Mouse (Mus musculus) heart, adult 2 months (tissue): ENCODE measurements around the gene Mybph. TPM values are rescaled to one million over a fixed set of nuclear protein-coding genes. Genes with fewer than 3 reads are reported as not detected.

Experiments used
- DNase-seq, 2 experiments: peaks; one replicate each; pipeline ENCODE4 v3.0.0; 2021
- H3K27ac ChIP-seq: fragments of 200-600 bp; 2 replicates; pipeline ENCODE4 v1.8.1; 2022
- H3K27me3 ChIP-seq: fragments of 200-500 bp; 2 replicates; pipeline ENCODE4 v1.6.1; 2012; ENCODE audit warnings: mild to moderate bottlenecking, low read length, inconsistent platforms, mixed read lengths; ENCODE audit not compliant: control insufficient read depth, insufficient read depth
- H3K36me3 ChIP-seq: fragments of 200-500 bp; 2 replicates; pipeline ENCODE4 v1.6.1; 2012; ENCODE audit warnings: low read length, inconsistent platforms; ENCODE audit not compliant: control insufficient read depth, insufficient read depth
- H3K4me1 ChIP-seq: fragments of 200-500 bp; 2 replicates; pipeline ENCODE4 v1.6.1; 2011; ENCODE audit warnings: low read length; ENCODE audit not compliant: control insufficient read depth, insufficient read depth
- H3K4me3 ChIP-seq: fragments of 200-600 bp; 2 replicates; pipeline ENCODE4 v1.8.1; 2022
- H3K79me2 ChIP-seq: fragments of 200-500 bp; replicated peaks from 2 replicates; pipeline ENCODE4 v1.6.1; 2012; ENCODE audit warnings: mild to moderate bottlenecking, inconsistent platforms, low read length, moderate library complexity, mixed read lengths; ENCODE audit not compliant: control insufficient read depth, insufficient read depth
- H3K9ac ChIP-seq: fragments of 200-500 bp; 2 replicates; pipeline ENCODE4 v1.6.1; 2012; ENCODE audit warnings: low read depth, mild to moderate bottlenecking, control low read depth, inconsistent platforms, low read length, mixed read lengths
- CTCF ChIP-seq: fragments of 200-600 bp; IDR thresholded peaks from 2 replicates; pipeline ENCODE4 v1.8.1; 2022; ENCODE audit warnings: antibody characterized with exemption, mild to moderate bottlenecking, moderate library complexity
- EP300 ChIP-seq: fragments of 200-500 bp; IDR thresholded peaks from 2 replicates; pipeline ENCODE4 v1.6.1; 2011; ENCODE audit warnings: low read depth, low read length, control low read depth; ENCODE audit not compliant: insufficient read depth
- POLR2A ChIP-seq: fragments of 200-500 bp; IDR thresholded peaks from 2 replicates; pipeline ENCODE4 v1.6.1; 2011; ENCODE audit warnings: mild to moderate bottlenecking, low read depth, low read length, control low read depth; ENCODE audit not compliant: insufficient read depth
- WGBS: fragments of 180-500 bp; shearing (Covaris S2); methylation state at CpG from one replicate; pipeline ENCODE4 v1.1.7; 2018; 5-methylcytosine and 5-hydroxymethylcytosine counted together
- intact Hi-C: fragments of 180-260 bp; cut with DNase I; formaldehyde crosslinking; loops from one replicate; pipeline ENCODE4 v1.15.1; 2025
- polyA plus RNA-seq: library from polyadenylated mRNA; depleted of rRNA; stranded (reverse); fragments of >200 nt; gene quantifications from 2 replicates; pipeline ENCODE4 v1.2.3, GENCODE M21; 2012
- total RNA-seq, 2 experiments: library from RNA; stranded (reverse); gene quantifications; 2 replicates each; pipeline ENCODE4 v1.2.3; 2021

The Mybph gene
- total and polyA plus RNA-seq, 3 experiments, result 0.16 TPM; not detected in 2

GRCm38 (mm10) chr1:134222122-134223055 is 29.1 kb downstream of the Mybph start:
- no peak overlapping the region for H3K9ac ChIP-seq

GRCm38 (mm10) chr1:134224649-134225227 is 31.5 kb downstream of the Mybph start:
- 82% methylated on average over 12 of the region's 12 CpGs for WGBS
- intact Hi-C loops, result no loop called here
- H3K79me2 ChIP-seq, result no peaks in the 10 kb centered on the region

More at GRCm38 (mm10) chr1:134222122-134223055, 29.1 kb downstream of the Mybph start:
- H3K27ac ChIP-seq, result peak overlapping the region; percentile 77
- no peak overlapping the region for H3K4me3 ChIP-seq
- intact Hi-C loops, result no loop called here
- no peaks in the 10 kb centered on the region for H3K36me3 ChIP-seq
- H3K27me3 ChIP-seq, result no peaks in the 10 kb centered on the region
- H3K79me2 ChIP-seq, result no peaks in the 10 kb centered on the region
- DNase-seq, result peak; percentile 73 to 82
- TF ChIP-seq POLR2A (no peak), EP300 (no peak), CTCF (no peak)
- peaks cover 8% of the 10 kb centered on the region for H3K4me1 ChIP-seq
- 18% methylated on average over 8 of the region's 8 CpGs for WGBS

GRCm38 (mm10) chr1:134225375-134225774 is 32.1 kb downstream of the Mybph start:
- no peak for DNase-seq
- no peaks in the 10 kb centered on the region for H3K36me3 ChIP-seq
- H3K4me3 ChIP-seq, result no peak overlapping the region
- H3K79me2 ChIP-seq, result no peaks in the 10 kb centered on the region
- no peak overlapping the region for H3K27ac ChIP-seq
- peaks cover 8% of the 10 kb centered on the region for H3K4me1 ChIP-seq
- no peak overlapping the region for H3K9ac ChIP-seq
- intact Hi-C loops, result no loop called here
- WGBS, result 94% methylated on average over 5 of the region's 5 CpGs
- TF ChIP-seq POLR2A (no peak), CTCF (no peak), EP300 (no peak)
- no peaks in the 10 kb centered on the region for H3K27me3 ChIP-seq

More at GRCm38 (mm10) chr1:134224649-134225227, 31.5 kb downstream of the Mybph start:
- peaks cover 8% of the 10 kb centered on the region for H3K4me1 ChIP-seq
- H3K36me3 ChIP-seq, result no peaks in the 10 kb centered on the region
- no peak overlapping the region for H3K9ac ChIP-seq
- TF ChIP-seq CTCF (no peak), EP300 (no peak), POLR2A (no peak)
- no peak overlapping the region for H3K4me3 ChIP-seq
- DNase-seq, result no peak
- H3K27ac ChIP-seq, result no peak overlapping the region
- H3K27me3 ChIP-seq, result no peaks in the 10 kb centered on the region

GRCm38 (mm10) chr1:134226739-134227138 is 33.5 kb downstream of the Mybph start:
- WGBS, result 71% methylated on average over 8 of the region's 8 CpGs
- no peaks in the 10 kb centered on the region for H3K79me2 ChIP-seq

GRCm38 (mm10) chr1:134229806-134230575 is 36.7 kb downstream of the Mybph start:
- Histone ChIP-seq H3K4me1 (peaks cover 8% of the 10 kb centered on the region), H3K4me3 (no peak overlapping the region), H3K27me3 (no peaks in the 10 kb centered on the region; the same call in 1 of the 2 replicates), H3K36me3 (no peaks in the 10 kb centered on the region), H3K9ac (no peak overlapping the region), H3K27ac (peak overlapping the region; percentile 38), H3K79me2 (no peaks in the 10 kb centered on the region)
- 57% methylated on average over 5 of the region's 5 CpGs for WGBS
- peak in 1 of 2 experiments; percentile 35 for DNase-seq
- TF ChIP-seq EP300 (no peak), POLR2A (no peak), CTCF (no peak)
- intact Hi-C loops, result loop anchor here (10.0 kb wide), 1 partner anchor 175 kb away; no protein-coding TSS in a partner anchor

More at GRCm38 (mm10) chr1:134226739-134227138, 33.5 kb downstream of the Mybph start:
- Histone ChIP-seq H3K27me3 (no peaks in the 10 kb centered on the region), H3K4me3 (no peak overlapping the region), H3K9ac (no peak overlapping the region), H3K4me1 (peaks cover 11% of the 10 kb centered on the region), H3K27ac (no peak overlapping the region), H3K36me3 (no peaks in the 10 kb centered on the region)
- intact Hi-C loops, result no loop called here
- no peak for DNase-seq
- TF ChIP-seq CTCF (no peak), POLR2A (no peak), EP300 (no peak)
